Mouse (Mus musculus) embryonic facial prominence, embryonic 10.5 days (tissue): Measurements from ENCODE around the gene Slc24a4. TPM values are rescaled to one million over a fixed set of nuclear protein-coding genes. Genes with fewer than 3 reads are reported as not detected.

ENCODE experiments used
- DNase-seq: peaks from one replicate; pipeline ENCODE4 v3.0.0-alpha.2; 2017; ENCODE audit warnings: low spot score
- H3K27ac ChIP-seq: fragments of 300-500 bp; sonication (generic); replicated peaks from 2 replicates; pipeline ENCODE4 v1.5.1; 2016; ENCODE audit warnings: mild to moderate bottlenecking
- H3K27me3 ChIP-seq: fragments of 300-500 bp; sonication (generic); replicated peaks from 2 replicates; pipeline ENCODE4 v1.6.1; 2016; ENCODE audit warnings: low read depth, mild to moderate bottlenecking; ENCODE audit not compliant: poor library complexity, severe bottlenecking
- H3K36me3 ChIP-seq: fragments of 300-500 bp; sonication (generic); replicated peaks from 2 replicates; pipeline ENCODE4 v1.6.1; 2016; ENCODE audit warnings: mild to moderate bottlenecking, moderate library complexity
- H3K4me1 ChIP-seq: fragments of 300-500 bp; sonication (generic); 2 replicates; pipeline ENCODE4 v1.6.1; 2016
- H3K4me3 ChIP-seq: fragments of 300-500 bp; sonication (generic); 2 replicates; pipeline ENCODE4 v1.5.1; 2016; ENCODE audit warnings: mild to moderate bottlenecking, moderate library complexity
- H3K9me3 ChIP-seq: fragments of 300-500 bp; sonication (generic); 2 replicates; pipeline ENCODE4 v1.6.1; 2016; ENCODE audit warnings: mild to moderate bottlenecking
- WGBS: fragments of 180-500 bp; shearing (Covaris S2); methylation state at CpG from one replicate; pipeline ENCODE4 v1.1.7; 2016; 5-methylcytosine and 5-hydroxymethylcytosine counted together
- polyA plus RNA-seq: library from polyadenylated mRNA; unstranded; fragments of >200 nt; fragmentation: Nextera tagmentation; extraction: Ambion mirVana; gene quantifications from 2 replicates; pipeline ENCODE4 v1.2.1, GENCODE M21; 2016

Gene Slc24a4
- polyA plus RNA-seq, 1 experiment from 2014 or later = 0.05 TPM

DNA sequence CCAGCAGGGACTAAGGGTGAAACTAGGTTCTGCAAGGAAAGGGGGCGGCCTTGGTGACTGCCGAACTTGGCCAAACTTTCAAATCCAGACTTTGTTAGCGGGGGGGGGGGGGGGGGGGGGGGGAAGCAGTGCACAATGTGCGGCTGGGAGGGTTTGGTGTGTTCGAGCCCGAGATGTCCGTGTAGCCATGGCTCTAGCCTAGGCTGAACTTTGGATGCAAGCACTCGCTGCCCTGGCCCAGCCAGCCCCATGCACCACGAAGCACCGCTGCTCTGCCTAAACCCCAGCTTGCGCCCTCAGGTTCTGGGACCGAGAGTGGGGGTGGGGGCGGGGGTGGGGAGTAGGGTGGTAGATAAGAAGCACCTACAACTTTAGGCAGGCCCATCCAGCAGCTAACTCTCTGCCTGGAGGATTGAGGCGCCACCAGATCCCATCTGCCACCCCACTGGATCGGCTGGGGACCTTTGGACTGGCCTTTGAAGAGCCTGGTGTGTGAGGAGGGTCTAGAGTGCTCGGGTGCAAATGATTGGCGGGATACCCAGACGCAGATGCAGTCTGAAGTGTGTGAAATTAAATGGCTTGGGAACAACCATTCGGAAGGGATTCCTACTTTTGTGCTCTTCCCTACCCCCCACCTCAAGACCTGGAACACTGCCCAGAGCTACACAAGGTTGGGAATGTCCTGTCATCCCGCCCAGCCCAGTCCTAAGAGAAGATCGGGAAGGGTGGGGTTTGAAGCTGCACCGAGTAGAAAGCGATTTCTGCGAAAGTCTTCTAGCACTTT lies 155.1 kb downstream of the Slc24a4 start:
- peak overlapping the region; percentile 84 for H3K27ac ChIP-seq
- H3K4me3 ChIP-seq = peak overlapping the region; percentile 75
- DNase-seq = peak; percentile 41
- 0 out of 2 replicates have a peak, but pooled peaks cover 2% of the 10 kb centered on the region for H3K9me3 ChIP-seq
- H3K27me3 ChIP-seq = peaks cover 51% of the 10 kb centered on the region
- no peaks in the 10 kb centered on the region for H3K36me3 ChIP-seq
- 7% methylated on average over 23 of the region's 24 CpGs for WGBS
- peaks cover 24% of the 10 kb centered on the region for H3K4me1 ChIP-seq

DNA sequence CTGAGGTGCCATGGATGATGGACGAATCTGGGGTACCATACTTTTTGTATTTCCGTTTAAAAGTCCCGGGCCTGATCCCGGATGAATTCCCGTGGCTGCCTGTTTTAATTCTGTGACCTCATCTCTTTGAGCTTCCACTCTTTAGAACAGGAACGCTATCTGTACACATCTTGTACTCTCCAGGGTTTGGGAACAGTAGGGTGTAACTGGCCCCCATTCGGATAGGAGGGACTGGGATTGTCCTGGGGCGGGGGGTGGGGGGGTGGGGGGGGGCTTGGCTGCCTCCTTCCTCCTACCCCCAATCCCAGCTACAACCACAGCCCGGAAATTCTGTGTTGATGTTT lies 155.7 kb downstream of the Slc24a4 start:
- DNase-seq = no peak
- Histone ChIP-seq H3K36me3 (no peaks in the 10 kb centered on the region), H3K27ac (no peak overlapping the region), H3K4me1 (peaks cover 24% of the 10 kb centered on the region), H3K4me3 (peak overlapping the region; percentile 75), H3K9me3 (no peaks in the 10 kb centered on the region), H3K27me3 (peaks cover 51% of the 10 kb centered on the region)
- 39% methylated on average over 9 of the region's 9 CpGs for WGBS

DNA sequence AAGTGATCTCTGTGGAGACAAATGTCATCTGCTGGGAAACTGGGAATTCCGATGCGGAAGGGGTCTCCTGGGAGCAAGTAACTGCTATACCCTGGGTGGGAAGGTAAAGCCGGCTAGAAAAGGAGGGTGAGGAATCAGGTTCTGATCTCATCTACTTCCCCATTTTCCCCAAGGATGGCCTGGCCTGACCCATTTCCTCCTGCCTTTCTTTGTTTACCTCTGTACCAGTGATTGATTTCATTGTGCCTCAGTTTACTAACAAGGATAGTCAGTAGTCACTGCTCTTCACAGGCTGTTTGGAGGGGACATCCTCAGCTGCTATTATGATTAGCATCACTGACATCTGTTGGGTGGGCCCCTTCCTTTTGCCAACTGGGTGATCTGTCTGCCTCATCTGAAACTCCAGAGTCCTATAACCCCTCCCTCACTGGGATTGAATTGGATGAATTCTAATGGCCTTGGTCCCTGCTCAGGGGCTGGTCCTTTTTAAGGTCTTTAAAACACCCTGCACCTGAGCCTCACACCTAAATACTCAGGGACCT lies 156.2 kb downstream of the Slc24a4 start:
- Histone ChIP-seq H3K4me1 (peaks cover 24% of the 10 kb centered on the region), H3K36me3 (no peaks in the 10 kb centered on the region), H3K9me3 (no peaks in the 10 kb centered on the region), H3K27me3 (peaks cover 51% of the 10 kb centered on the region), H3K4me3 (peak overlapping the region; percentile 75), H3K27ac (no peak overlapping the region)
- 46% methylated on average over 3 of the region's 3 CpGs for WGBS
- no peak for DNase-seq

DNA sequence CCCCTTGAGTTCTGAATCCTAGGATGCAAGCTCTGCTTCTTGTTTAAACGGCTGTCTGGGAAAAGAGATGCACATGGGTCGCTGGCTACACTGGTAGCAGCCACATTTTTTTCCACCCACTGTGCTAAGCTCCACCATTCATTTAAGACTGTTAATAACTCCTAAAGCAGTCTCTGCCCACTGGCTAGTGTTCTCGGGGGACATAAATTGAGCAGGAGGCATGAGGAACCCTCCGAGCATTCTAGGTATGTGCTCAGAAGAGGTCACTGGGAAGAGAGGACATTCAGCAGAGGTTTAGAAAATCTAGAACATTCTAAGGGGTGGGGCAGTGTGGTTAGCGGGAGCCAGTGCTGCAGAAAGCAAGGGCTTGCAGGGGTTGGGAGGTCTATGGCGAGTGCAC lies 156.8 kb downstream of the Slc24a4 start:
- Histone ChIP-seq H3K9me3 (no peaks in the 10 kb centered on the region), H3K36me3 (no peaks in the 10 kb centered on the region), H3K27me3 (peaks cover 51% of the 10 kb centered on the region), H3K4me1 (peaks cover 24% of the 10 kb centered on the region), H3K27ac (no peak overlapping the region), H3K4me3 (no peak overlapping the region)
- no peak for DNase-seq
- 81% methylated on average over 6 of the region's 6 CpGs for WGBS

DNA sequence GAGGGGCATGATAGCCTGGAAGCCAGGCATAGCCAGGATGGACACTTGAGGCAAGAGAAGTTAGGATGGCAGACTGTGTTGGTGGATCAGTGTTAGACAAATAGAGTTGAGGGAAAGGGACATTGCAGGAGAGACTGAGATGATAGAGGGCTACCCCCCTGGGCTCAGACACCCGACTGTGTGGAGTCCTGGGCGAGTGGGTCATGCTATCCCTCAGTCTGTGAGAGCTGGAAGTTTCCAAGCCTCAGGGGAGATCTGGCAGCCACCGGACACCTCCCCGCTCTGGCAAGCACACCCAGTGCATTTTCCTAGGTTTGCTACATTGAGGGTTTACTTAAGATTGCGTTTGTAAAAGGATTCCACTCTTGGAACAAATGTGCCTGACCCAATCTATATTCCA lies 157.2 kb downstream of the Slc24a4 start:
- H3K4me1 ChIP-seq = peaks cover 24% of the 10 kb centered on the region
- peaks cover 51% of the 10 kb centered on the region for H3K27me3 ChIP-seq
- no peaks in the 10 kb centered on the region for H3K9me3 ChIP-seq
- no peaks in the 10 kb centered on the region for H3K36me3 ChIP-seq
- H3K27ac ChIP-seq = no peak overlapping the region
- 83% methylated on average over 5 of the region's 5 CpGs for WGBS
- H3K4me3 ChIP-seq = no peak overlapping the region
- no peak for DNase-seq

DNA sequence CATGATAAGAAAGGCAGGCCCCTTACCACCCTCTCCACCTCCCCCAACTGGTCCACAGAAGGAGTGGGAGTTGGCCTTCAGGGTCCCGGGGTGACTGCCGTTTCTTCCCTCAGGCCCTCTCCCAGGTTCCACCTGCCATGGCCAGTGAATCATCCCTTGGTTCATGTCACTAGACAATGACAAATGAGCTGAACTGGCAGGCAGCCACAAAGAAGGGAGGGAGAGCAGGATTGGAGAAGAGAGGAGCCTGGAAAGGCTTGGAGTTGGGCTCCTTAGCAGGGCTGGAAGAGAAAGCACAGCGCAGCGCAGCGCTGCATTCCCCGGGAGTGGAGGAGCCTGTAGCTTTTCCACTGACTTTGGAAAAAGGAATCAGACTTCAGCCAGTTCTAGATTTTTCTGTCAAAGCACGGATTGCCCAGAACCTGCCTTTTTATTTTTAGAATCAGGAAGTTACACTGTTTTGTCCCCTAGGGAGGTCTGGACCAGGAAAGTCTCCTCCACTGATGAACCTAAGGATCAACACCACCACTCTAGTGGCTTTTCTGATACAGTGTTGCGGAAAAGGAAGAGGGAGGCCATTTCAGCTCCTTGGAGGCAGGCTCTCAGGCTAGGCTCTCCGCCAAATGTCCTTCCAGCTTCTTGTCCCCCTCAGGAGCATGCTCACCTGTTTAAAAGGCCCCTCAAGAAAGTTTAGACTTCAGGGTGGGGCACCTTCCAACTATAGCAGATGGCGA lies 158.3 kb downstream of the Slc24a4 start:
- no peaks in the 10 kb centered on the region for H3K36me3 ChIP-seq
- DNase-seq = no peak
- H3K27ac ChIP-seq = 0 out of 2 replicates have a peak overlapping the region, but pooled peaks have one; percentile 41
- no peaks in the 10 kb centered on the region for H3K9me3 ChIP-seq
- peaks cover 48% of the 10 kb centered on the region for H3K27me3 ChIP-seq
- peaks cover 28% of the 10 kb centered on the region for H3K4me1 ChIP-seq
- no peak overlapping the region for H3K4me3 ChIP-seq
- WGBS = 82% methylated on average over 10 of the region's 10 CpGs

DNA sequence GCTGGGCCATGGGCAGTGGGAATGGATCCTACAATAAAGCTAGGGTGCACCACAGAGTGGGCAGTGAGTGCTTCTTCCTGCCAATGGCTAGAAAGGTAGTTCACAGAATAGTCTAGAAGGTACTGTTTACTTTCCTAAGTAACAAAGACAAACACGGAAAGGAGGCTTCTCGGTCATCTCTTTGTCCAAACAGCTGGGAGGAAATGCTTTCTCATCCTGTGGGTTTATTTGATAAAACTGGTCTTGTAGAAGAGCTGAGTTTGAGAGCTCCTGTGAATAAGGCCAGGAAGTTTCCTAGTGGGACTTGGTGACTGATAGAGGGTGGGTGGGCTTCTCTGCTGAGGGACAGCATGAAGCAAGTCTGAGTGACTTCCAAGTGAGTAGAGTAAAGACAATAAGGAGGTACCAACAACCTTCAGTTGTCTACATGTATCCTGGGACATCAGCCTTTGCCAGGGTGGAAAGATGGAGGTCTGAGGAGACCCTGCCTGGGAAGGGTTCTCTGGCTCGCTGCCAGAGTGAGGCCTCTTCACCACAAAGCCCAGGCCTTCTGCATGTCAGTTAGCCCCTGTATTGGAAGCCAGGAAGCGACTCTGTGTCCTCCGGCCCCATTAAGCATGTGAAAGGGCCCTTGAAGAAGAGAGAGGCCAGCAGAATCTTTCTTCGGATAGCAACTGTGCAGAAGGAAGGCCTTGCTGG lies 159.5 kb downstream of the Slc24a4 start:
- peaks cover 36% of the 10 kb centered on the region for H3K27me3 ChIP-seq
- DNase-seq = no peak
- H3K27ac ChIP-seq = no peak overlapping the region
- 85% methylated on average over 6 of the region's 6 CpGs for WGBS
- H3K4me3 ChIP-seq = no peak overlapping the region
- no peaks in the 10 kb centered on the region for H3K9me3 ChIP-seq
- no peaks in the 10 kb centered on the region for H3K36me3 ChIP-seq
- H3K4me1 ChIP-seq = peaks cover 30% of the 10 kb centered on the region

DNA sequence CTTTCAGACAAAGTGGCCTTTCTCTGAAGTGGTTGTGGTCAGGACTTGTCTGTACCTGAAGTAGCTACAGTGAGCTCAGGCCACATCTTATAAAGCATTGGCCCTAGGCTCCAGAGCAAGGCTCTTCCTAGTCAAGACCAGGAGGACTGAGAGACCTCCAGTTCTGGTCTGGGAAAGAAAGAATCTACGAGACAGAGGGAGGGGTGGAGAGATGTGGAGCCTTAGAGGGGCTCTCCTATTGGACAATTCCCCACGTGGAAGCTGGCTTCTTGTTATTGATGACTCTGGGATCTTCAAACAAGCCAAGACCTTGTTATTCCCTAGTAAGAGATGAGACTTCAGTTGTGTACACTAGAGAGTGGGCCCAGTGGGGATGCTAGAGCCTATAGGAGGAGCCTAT lies 160.3 kb downstream of the Slc24a4 start:
- H3K27me3 ChIP-seq = peaks cover 29% of the 10 kb centered on the region
- H3K4me1 ChIP-seq = peaks cover 22% of the 10 kb centered on the region
- DNase-seq = no peak
- H3K36me3 ChIP-seq = no peaks in the 10 kb centered on the region
- no peak overlapping the region for H3K27ac ChIP-seq
- no peak overlapping the region for H3K4me3 ChIP-seq
- 41% methylated on average over 2 of the region's 2 CpGs for WGBS
- no peaks in the 10 kb centered on the region for H3K9me3 ChIP-seq

DNA sequence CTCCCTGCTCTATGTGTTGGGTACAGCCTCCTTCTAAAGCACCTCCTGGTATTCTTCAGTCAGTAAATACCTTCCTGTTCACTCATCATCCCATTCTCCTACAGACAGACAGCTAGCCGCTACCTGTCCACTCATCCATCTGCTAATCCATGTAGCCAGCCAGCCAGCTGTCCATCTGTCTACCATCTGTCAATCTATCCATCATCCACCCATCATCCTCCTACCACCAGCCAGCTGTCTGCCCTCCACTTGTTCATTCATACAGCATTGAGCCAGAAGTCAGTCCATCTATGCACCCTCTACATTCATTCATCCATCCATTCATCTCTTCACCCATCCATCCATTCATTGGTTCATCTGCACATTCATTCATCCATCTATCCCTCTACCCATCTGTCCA lies 161.0 kb downstream of the Slc24a4 start:
- H3K4me1 ChIP-seq = peaks cover 15% of the 10 kb centered on the region
- H3K36me3 ChIP-seq = no peaks in the 10 kb centered on the region
- peaks cover 22% of the 10 kb centered on the region for H3K27me3 ChIP-seq
- H3K27ac ChIP-seq = no peak overlapping the region
- H3K4me3 ChIP-seq = no peak overlapping the region
- DNase-seq = no peak
- WGBS = 94% methylated on average over 1 of the region's 1 CpGs
- no peaks in the 10 kb centered on the region for H3K9me3 ChIP-seq

DNA sequence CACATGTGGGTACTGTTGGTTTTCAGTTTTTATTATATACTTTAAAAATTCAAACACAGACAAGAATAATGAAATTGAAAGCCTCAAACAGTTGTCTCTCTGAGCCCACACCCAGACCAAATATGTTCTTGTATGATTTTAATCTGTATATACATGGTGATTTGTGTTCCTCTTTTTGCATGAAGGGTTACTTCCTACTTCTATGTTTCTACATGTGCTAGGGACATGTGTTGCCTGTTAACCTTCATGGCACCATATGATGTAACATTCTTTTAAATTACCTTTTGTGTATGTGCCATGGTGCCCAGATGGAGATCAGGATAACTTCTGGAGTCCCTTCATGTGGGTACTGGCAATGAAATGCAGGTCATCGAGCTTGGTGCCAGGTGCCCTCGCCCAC lies 162.1 kb downstream of the Slc24a4 start:
- DNase-seq = no peak
- Histone ChIP-seq H3K27me3 (peaks cover 11% of the 10 kb centered on the region; the same call in 1 of the 2 replicates), H3K36me3 (no peaks in the 10 kb centered on the region), H3K27ac (no peak overlapping the region), H3K4me1 (peaks cover 23% of the 10 kb centered on the region), H3K4me3 (no peak overlapping the region), H3K9me3 (no peaks in the 10 kb centered on the region)
- 97% methylated on average over 2 of the region's 2 CpGs for WGBS

DNA sequence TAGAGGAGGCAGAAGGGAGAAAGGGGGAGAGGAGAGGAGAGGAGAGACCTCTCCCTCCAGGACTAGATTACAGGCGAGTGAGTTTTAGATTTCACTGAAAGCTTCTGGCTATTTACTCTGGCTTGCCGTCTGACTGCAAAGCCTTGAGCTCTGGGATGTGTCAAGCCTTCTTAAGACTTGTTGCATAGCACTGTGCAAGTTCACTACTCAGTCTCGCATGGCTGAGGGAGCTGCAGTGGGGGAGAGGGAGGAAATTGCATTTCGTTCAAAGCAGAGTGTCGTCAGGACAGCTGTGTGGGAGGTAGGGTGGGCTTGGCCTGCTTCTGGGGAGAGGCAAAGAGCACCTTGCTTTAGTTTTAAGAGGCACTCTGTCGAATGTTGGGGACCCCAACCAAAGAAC lies 163.2 kb downstream of the Slc24a4 start:
- H3K27ac ChIP-seq = peak overlapping the region; percentile 48

DNA sequence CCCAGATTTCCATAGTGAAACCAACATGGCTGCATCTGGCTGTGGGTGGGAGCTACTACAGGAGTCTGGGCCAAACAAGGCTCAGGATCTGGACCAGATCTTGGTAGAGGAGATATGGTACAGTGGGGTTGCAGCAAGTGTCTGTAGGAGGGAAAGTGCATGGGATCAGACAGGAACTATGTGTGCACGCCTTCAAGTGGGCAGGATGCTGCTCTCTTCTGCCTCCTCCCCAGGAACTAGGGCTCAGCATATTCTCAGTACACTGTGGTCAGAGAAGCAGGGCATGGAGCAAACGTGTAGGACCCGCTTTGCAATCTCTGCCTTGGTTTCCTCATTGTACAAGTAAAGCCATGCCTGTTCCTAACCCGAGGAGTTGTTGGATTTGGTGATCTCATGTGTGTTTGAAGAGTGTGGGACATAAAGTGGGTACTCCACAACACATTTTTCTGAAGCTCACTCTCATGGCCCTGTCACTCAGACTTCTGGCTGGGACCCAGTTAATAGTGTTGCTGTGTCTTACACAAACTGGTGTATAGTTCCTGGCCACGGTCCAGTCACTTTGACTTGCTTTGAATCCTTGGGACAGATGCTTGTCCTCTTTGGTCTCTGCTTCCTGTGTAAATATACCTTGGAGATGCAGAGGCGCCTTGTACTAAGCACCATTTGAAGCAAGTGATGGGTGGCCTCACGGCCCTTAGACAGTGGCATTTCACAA lies 164.1 kb downstream of the Slc24a4 start:
- H3K27ac ChIP-seq = peak overlapping the region; percentile 48; the same call in 1 of the 2 replicates
- no peak for DNase-seq
- 83% methylated on average over 7 of the region's 7 CpGs for WGBS
- peaks cover 21% of the 10 kb centered on the region for H3K4me1 ChIP-seq
- H3K27me3 ChIP-seq = no peaks in the 10 kb centered on the region
- H3K36me3 ChIP-seq = no peaks in the 10 kb centered on the region
- no peak overlapping the region for H3K4me3 ChIP-seq
- H3K9me3 ChIP-seq = no peaks in the 10 kb centered on the region

More for the DNA sequence above, 163.2 kb downstream of the Slc24a4 start:
- H3K36me3 ChIP-seq = no peaks in the 10 kb centered on the region
- H3K27me3 ChIP-seq = 0 out of 2 replicates have a peak, but pooled peaks cover under 1% of the 10 kb centered on the region
- H3K9me3 ChIP-seq = no peaks in the 10 kb centered on the region
- DNase-seq = no peak
- no peak overlapping the region for H3K4me3 ChIP-seq
- H3K4me1 ChIP-seq = peaks cover 22% of the 10 kb centered on the region
- WGBS = 41% methylated on average over 6 of the region's 6 CpGs
